Mouse (Mus musculus) testis, postnatal 14 days (tissue): ENCODE results near the gene Clec4b2.
"Not testable (repeated sequence)": the region's sequence is repeated elsewhere in the genome, so short reads cannot be mapped to it uniquely, and the experiment has no call there.

Source experiments
- DNase-seq: peaks from one replicate; pipeline ENCODE4 v3.0.0; 2021; ENCODE audit warnings: low spot score

Gene Clec4b2

GRCm38 (mm10) chr6:123172593-123172992 lies at the start of gene Clec4b2:
TSS of gene Clec4b2 (plus strand) at chr6:123172893.
- DNase-seq: no peak

DNA sequence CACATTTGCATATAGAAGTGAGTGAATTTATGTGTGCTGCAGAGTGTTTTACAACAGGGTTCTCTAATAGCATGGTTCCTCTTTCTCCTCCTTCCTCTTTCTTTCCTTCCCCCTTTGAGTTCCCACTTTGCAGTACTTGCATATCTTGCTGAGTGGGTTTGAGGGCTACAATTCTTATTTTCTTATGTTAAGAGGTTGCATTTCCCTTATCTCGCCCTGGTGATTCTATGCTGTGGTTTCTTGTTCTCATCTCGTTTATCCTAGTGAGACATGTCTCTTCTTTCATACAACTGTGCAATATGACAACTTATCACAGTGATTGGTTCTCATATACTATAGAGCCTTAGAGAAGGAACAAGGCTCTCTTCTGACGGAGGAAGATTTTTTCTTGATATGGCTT lies 49.5 kb upstream of the Clec4b2 start:
- DNase-seq: no peak

- DNase-seq: no peak
Observed at GRCm38 (mm10) chr6:123127173-123127572, 45.5 kb upstream of the Clec4b2 start.

DNA sequence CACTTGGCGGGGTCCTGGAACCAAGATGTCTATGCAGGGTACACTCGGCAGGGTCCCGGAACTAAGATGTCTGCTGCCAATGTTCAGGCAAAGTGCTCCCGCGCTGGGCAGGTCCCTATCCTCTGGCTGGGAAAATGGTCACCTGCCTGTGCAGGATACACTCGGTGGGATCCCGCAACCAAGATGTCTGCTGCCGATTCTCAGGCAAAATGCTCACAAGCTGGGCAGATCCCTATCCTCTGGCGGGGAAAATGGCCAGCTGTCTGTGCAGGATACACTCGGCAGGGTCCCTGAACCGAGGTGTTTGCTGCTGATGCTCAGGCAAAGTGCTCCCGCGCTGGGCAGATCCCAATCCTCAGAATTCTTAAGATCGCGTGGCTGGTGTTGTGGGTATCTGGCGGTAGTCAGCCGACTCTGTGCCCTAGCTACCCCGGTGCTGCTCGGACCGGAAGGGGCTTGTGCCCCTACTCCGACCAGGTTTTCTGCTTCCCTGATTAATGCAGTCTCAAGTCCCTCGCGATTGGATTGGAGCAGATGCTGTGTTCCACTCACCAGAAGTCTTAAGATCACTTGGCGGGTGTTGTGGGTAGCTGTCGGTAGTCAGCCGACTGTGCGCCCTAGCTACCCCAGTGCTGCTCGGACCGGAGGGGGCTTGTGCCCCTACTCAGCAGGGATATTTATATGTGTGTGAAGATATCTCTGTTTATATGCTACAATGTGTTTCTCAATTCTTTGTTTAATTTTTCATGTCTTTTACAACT lies 34.7 kb upstream of the Clec4b2 start:
- not testable (repeated sequence) for DNase-seq

- DNase-seq: no peak
Observed at GRCm38 (mm10) chr6:123170106-123170505, 2.6 kb upstream of the Clec4b2 start.

DNA sequence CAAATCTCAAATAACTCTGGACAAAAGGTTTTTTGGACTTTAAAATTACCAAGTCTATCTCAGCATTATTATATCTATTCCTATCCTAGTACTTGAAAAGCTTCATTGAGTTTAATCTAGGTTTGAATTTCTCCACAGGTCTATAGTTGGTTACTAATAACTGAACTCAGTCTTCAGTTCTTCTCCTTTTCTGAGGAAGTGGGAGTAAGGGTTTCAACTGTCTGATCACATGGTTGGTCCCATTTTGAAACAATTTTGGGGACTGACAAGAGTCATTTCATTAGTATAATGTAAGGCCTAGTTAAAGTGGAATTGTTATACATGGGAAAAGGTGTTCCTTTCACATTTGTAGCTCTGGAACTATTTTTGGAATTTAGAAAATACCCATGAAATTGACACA lies 1.7 kb upstream of the Clec4b2 start:
- no peak for DNase-seq

DNA sequence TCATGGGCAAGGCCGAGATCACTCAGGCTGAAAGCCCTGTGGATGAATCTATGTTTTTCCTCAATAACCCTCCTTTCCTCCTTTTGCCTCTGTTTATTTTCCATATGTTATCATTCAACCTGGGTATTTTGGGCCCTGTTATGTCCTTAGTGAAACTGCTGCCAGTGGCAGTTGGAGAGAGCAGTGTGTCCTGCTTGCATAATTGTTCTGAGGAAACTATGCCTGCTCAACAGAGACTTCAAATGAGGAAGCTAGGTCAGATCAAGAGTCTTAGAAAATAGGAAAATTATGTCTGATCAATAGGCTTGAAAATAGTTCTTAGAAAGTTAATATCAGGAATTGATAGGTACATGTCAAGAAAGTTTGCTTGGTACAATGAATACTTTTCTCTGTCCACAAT lies 2.9 kb downstream of the Clec4b2 start:
- no peak for DNase-seq

DNA sequence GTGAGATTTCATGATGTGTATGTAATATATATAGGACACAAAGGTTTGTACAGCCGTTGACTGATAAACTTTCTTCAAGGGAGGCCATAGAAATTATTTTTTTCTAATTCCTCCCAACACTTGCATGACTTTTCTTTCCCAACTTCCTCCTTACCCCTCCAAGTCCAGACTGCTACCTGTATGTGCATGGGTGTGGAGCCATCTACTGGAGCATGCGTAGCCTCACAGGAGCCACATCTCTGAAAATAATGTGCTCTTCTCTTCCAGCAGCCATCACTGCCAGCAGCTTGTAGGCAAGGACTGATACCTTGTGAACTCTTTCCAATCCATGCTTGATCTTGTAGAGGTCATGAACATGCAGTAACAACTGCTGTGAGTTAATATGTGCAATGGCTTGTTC lies 12.2 kb downstream of the Clec4b2 start:
- not testable (repeated sequence) for DNase-seq

DNA sequence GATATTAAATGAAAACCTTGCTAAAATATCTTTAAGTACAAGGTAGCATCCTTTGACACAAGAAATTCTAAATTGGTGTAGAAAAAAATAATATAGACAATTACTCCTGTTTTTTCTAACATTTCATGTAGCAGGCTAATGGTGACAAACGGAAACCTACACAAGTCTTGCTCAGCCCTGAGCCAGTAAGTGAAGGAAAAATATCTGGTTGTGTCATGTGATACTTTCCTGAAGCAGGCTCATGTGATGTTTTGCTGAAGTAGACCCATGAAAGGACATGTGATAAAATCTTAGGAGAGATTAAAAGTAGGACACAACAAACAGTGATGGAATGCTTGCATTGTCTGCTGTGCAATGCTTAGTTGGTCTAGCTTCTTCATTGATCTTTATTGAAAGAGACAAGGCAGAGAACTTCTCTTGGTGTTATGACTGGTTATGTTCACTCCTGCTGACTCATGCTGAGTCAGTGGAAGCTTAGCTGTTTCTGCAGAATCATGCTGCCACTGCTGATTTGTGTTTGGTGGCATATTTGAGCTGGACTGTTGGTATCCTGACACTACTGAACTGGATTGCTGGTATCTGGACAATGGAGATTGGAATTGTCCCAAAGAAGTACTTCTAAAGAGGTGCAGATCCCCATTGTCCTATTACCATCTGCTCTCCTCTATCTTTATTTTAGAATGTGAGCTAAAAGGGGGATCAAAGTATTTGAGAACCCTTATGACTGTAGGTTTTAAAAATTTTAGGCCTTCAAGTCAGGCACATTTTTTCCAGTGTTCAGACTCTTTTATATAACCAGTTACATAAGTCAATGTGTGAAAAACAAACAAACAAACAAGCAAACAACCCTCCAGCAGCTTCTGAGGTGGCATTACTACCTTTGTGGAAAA lies 34.7 kb downstream of the Clec4b2 start:
- no peak for DNase-seq

GRCm38 (mm10) chr6:123208077-123208439 lies 35.4 kb downstream of the Clec4b2 start:
- DNase-seq: not testable (repeated sequence)

DNA sequence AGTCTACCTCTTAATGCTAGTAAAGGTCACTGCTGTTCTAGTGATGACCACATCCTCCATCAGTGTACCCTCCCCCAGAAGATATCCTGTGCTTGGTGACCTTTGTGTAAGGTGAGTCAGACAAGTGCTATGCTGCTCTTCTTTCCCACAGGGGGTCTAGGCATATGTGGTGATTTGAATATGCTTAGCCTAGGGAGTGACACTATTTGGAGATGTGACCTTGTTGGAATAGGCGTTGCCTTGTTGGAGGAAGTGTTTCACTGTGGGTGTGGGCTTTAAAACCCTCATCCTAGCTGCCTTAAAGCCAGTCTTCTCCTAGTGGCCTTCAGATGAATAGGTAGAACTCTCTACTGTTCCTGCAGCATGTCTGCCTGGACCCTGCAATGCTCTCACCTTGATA lies 39.0 kb downstream of the Clec4b2 start:
- no peak for DNase-seq

DNA sequence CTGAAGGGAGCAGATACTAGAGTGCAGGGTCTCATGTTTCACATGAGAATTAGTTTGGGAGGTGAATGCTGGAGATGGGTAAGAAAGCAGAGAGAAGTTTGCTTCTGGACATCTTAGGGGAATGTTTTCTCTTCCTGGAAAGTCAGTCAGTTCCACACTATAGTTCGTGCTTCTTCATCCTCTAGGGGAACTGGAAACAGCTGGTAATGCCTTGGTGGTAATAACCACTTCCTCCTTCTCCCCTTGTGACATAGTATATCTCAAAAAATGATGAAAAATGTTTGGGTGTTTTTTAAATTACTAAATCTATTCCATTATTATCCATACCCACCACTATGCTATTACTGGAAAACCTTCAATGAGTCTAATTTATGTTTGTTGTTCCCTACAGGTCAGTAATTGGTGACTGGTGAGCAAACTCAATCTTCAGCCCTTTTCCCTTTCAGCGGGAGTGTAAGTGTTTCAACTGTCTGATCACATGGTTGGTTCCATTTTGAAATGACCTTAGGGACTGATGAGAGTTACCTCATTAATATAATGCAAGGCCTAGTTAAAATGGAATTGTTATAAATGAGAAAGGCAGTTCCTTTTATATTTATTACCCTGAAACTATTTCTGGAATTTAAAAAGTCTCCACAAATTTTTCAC lies 55.0 kb downstream of the Clec4b2 start:
- no peak for DNase-seq

- no peak for DNase-seq
Observed at GRCm38 (mm10) chr6:123229644-123230043, 57.0 kb downstream of the Clec4b2 start, which contains the start of gene Clec4n. TSS of gene Clec4n (plus strand) at chr6:123229843.

DNA sequence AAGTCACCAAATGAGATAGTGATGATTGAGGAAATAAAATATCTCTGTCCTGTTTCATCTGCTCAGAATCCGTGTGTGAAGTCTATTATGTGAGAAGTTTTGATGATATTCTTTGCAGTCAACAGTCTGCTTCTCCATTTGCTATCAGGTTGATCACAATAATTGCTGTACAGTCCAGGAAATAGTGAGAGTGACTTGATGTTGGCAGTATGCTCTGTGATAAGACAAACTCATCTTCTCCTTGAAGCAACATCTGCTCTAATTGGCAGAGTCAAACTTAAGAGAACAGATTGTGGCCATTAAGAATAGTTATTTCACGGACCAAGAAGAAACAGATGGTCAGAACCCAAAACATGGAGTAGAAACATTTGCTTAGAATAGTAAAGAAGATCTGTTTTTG lies 58.5 kb downstream of the Clec4b2 start:
- DNase-seq: no peak

DNA sequence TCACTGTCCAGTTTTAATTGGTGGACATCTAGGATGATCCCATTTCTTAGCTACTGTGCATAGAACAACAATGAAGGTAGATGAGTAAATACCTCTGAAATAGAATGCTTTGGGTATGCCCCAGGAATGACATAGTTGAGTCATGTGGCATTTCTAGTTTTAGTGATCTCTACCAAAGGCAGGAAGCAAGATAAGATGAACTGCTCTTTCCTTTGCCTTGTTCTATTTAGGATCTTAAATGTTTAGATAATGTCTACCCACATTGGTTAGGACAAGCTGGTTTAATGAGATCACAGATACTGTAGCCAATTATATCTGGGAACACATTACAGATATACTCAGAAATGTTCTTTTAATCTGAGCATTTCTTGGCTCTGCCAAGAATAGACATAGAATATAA lies 64.9 kb downstream of the Clec4b2 start:
- DNase-seq: no peak

- DNase-seq: no peak
Observed at GRCm38 (mm10) chr6:123244201-123244600, 71.5 kb downstream of the Clec4b2 start.

DNA sequence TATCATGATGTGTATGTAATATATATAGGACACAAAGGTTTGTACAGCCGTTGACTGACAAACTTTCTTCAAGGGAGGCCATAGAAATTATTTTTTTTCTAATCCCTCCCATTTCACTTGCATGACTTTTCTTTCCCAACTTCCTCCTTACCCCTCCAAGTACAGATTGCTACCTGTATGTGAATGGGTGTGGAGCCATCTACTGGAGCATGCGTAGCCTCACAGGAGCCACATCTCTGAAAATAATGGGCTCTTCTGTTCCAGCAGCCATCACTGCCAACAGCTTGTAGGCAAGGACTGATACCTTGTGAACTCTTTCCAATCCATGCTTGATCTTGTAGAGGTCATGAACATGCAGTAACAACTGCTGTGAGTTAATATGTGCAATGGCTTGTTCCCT lies 76.2 kb downstream of the Clec4b2 start:
- not testable (repeated sequence) for DNase-seq

DNA sequence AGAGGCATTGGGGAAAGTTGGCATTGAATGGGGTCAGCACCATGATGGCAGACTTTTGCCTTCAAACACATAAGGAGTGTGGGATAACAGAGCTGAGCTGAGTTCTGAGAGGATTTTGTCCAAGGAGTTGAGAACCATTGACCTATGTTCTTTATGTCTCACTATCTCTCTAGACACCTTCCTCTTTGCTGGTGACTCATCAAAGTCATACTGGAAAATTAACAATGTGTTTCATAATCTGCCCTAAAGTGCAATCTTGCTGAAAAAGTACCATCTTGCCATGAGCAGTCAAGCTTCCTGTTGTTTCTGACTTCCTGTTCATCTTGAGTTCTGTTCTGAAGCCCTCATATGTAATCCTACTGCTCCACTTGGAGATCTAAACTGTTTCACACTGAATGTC lies 80.0 kb downstream of the Clec4b2 start:
- no peak for DNase-seq
